Mouse (Mus musculus): Measurements from ENCODE around the gene Igfn1.

Gene Igfn1

DNA sequence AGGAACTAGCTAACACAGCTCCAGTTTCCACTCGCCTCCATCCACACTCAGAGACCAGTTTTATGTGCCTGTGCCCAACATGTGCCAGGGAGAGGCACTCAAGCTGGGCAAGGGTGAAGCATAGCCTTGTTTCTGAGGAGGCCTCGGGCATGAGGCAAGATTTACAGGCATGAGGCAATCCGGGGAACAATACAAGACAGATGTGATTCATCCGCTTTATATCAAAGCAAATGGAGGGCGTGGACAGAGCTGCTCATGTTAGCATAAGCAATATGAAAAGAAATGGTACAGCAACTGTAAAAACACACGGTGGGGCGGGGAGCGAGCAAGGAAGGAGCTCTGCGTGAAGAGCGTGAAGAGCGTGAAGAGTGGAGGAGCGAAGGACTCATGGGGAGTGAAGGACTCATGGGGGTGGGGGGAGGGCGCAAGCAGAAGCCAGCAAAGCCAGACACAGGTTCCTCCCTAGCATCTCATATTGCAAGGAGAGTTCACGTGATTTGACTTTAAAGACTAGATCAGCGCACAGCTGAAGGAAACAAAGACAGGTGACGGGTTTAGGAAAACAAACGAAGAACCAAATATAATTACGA lies 72.3 kb downstream of the Igfn1 start:
- no peak for DNase-seq (ENCODE audit: extremely low spot score, low spot score)

DNA sequence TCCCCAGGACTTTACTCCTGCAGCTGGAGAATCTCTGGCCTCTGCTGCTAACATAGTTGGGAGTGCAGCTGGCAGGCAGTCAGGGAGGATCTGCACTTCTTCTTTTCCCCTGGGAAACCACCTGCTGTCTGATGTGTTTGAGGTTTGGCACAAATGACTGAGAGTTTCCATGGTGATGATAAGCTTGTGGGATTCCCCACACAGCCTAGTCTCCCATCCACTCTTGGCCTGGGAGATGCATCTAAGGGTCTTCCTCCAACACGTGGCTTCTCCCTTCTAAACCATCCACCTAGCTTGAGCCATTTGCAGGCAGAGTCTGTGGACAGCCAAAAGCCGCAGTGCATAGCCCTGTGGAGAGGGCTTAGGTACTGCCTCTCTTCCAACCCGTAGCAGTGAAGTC lies 76.3 kb downstream of the Igfn1 start:
- DNase-seq (ENCODE audit: extremely low spot score, low spot score): no peak

DNA sequence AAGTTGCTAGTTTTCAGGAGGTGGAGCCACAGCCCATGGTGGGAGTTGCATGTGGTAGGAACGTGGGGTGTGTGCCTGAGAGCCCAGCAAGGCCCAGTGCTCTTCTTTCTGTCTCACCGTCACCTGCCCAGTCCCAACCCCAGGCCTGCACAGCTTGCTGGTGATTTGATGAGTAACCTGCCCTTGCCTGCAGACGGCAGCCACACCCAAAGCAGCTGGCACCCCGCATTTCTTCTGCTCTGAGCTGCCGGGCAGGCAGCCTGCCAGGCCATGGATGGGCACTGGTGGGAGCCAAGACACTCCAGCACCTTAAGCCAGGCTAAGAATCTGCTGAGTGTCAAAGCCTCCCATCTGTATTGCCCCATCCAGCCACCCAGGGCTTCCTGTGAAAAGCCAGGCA lies 80.3 kb downstream of the Igfn1 start:
- no peak for DNase-seq (ENCODE audit: extremely low spot score, low spot score)

DNA sequence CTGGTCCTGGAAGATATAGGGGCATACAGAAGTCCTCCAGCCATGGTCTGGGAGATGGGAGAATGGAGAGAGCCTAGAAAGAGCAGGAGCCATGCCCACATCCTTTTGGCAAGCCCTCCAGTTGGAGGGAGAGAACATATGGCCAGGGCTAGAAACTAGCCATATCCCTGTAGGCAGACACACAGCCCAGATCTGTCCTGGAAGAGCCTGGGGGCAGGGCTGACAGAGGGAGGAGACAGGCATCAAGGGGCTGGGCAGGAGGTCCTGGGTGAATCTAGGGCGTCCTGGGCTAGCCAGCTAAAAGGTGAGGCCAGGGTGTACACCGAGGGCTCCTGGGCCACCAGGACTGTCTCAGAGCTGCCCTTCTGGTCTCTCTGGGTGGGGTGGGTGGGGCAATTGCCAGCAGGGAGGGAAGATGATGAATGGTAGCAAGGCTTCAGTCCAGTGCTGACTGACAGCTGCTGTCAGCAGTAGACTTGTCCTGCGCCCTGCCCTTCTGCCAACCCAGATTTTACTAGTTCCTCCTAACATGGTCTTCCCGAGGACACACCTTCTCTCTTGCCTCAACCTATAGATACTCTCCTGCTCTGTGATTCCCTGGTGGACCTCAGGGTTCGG lies 81.7 kb downstream of the Igfn1 start:
- DNase-seq (ENCODE audit: extremely low spot score, low spot score): no peak

DNA sequence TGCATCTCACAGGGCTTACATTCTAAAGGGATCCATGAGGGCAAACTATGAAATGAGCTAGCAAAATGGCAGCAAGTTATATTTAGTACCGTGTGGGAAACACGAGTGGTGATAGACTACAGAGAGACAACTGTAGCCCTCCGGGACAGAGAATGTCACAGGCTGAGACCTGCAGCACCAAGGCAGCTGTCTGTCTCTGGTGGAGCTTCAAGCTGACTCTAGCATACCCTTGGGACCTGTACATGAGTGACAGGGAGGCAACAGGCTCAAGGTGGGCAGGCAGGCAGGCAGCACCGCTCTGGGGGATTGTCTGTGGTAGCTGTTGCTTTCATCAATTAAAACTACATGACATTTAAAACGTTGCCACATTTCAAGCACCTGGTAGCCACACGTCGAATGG lies 82.9 kb downstream of the Igfn1 start:
- DNase-seq (ENCODE audit: extremely low spot score, low spot score): no peak

DNA sequence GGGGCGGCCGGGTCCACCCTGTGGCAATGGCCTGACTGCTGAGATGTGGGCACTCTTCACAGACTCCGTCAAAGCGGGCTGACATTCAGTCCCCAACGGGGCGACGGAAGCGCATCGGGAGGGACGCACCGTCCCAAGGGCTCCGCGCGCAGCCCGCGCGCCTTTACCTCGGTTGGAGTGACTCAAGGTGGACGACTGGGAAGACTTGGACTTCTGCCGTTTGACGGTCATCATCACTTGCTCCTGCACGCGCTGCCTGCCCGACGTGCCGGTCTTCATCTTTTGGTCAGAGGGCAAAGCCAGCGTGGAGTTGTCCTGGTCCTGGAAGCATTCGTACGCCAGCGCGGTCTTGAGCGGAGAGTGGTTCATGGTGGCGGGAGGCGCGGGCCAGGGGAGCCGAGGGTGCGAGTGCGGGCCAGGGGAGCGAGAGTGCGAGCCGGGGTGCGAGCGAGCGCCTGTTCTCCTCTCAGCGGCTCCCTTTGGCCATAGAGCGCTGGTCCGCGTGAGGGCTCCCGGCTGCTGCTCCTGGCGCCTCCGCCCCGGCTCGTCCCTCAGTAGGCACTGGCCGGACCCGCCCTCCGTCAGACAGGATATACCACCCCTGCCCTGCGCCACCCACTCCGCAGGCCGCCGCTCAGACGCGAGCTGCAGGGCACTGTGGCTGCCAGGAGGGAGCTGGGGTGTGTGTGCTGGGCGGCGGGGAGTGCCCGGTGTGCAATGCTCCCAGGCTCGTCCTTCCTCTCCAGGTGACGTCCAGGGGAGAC lies 87.3 kb downstream of the Igfn1 start, which contains the start of gene Pkp1:
Pkp1 (minus strand) TSS at position 564 of the 764 bp plus-strand sequence.
- DNase-seq (ENCODE audit: extremely low spot score, low spot score): peak; percentile 36

DNA sequence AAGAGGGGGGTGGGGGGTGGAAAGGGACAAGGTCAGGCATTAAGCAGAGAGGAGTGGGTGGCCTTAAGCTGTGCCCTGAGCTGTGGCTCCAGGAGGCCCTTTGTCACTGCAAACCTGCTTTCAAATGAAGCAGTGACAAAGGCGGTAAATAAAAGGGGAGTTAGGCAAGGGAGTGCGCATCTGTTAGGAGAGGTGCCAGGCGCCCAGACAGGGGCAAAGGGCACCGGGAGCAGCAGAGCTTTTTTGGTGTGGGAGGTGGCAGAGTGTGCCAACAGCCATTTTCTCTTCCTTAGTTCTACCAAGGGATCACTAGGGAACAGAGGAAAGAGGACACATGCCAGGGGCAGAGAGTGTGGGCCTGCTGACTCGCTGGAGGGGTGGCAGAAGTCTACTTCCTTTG lies 88.9 kb downstream of the Igfn1 start:
- no peak for DNase-seq (ENCODE audit: extremely low spot score, low spot score)

DNA sequence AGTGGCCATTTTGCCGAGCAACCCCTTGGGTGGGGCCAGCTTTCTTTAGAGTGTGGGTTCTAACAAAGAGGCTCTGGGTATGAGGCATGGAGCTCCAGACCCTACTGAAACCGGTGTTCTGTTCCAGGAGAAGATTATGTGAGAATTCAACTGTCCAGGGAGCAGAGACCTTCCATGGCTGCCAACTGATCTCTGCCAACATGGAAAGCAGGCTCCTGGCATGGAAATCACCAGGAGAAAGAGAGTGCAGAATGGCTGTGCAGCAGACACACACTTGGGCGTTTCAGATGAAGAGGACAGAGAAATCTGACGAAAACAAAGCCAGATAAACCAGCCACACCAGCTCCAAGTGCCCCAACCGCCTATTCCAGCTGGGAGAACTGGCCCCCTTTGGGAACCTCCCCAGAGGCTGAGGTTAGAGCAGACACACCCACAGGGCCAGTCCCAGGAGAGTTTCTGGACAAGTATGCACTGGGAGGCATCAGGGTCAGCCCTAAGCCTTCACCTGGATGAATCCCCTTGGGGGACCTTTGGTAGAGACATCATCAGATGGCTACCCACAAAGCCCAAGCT lies 89.6 kb downstream of the Igfn1 start:
- no peak for DNase-seq (ENCODE audit: extremely low spot score, low spot score)

DNA sequence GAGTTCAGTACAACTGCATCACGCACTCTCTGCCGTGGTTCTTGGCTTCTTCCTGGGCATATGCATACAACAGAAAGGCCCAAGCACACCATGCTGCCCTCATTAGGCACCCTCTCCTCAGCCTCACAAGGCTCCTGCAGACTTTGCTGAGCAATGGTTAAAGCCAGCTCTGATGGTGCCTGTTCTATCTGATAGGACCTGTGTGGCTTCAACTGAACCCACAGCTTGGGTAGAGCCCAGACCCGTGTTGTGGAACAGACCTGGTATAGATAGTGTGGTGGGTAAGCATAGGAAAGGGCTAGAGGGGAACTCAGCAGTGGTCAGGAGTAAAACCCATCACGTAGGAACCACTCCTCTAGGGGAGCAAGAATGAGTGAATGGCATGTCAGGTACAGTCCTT lies 92.5 kb downstream of the Igfn1 start:
- no peak for DNase-seq (ENCODE audit: extremely low spot score, low spot score)

DNA sequence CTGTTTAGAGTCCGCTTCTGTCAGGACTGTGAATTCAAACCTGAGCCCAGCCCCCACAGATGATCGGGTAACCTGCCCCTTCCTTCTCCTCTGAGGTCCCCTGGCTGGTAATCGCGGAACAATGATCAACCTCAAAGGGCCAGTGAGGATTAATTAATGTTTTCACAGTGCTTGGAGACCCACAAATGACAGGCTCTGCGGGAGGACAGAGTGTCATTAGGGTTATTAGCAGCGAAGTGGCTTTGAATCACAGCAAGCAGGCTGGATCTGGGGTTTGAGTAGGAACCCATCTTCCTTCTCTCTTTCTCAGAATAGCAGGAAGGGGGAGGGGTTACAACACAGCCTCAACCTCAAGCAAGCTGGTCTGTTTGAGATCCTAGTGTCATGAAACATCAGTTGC lies 96.8 kb downstream of the Igfn1 start:
- DNase-seq (ENCODE audit: extremely low spot score, low spot score): no peak

DNA sequence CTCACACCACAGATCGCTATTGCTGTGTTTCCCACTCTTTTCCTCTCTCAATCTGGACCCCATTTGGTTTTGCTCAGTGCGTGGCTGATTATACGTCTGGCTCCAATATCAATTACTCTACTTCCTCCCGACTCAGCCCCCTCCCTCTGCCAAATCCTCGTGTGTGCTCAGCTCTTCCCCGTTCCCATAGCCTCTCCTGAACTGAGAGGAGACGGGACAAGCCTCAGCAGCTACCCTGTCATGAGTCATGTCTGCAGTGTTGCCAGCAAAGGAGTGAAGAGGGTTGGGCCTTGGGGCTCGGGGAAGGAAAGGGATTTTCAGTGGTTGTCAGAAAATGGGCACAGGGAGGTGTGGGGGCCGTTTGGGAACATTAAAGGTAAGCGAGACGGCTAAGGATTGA lies 99.4 kb downstream of the Igfn1 start:
- no peak for DNase-seq (ENCODE audit: extremely low spot score, low spot score)

Measured in neural tube, embryonic 10.5 days (tissue).